Mouse (Mus musculus) kidney, adult 2 months (tissue): ENCODE measurements around the gene Mink1. TPM values are rescaled to one million over a fixed set of nuclear protein-coding genes. Genes with fewer than 3 reads are reported as not detected.

Source experiments
- DNase-seq: peaks from one replicate; pipeline ENCODE4 v3.0.0; 2021
- H3K27ac ChIP-seq: fragments of 200-500 bp; 2 replicates; pipeline ENCODE4 v1.5.1; 2012; ENCODE audit warnings: low read depth, low read length, control low read depth, inconsistent platforms; ENCODE audit not compliant: insufficient read depth
- H3K27me3 ChIP-seq: fragments of 200-500 bp; replicated peaks from 2 replicates; pipeline ENCODE4 v1.6.1; 2012; ENCODE audit warnings: mild to moderate bottlenecking, moderate library complexity, low read length, inconsistent platforms; ENCODE audit not compliant: control insufficient read depth, insufficient read depth
- H3K36me3 ChIP-seq: fragments of 200-500 bp; 2 replicates; pipeline ENCODE4 v1.6.1; 2012; ENCODE audit warnings: mild to moderate bottlenecking, moderate library complexity, low read length, inconsistent platforms; ENCODE audit not compliant: control insufficient read depth, insufficient read depth
- H3K4me1 ChIP-seq: fragments of 200-500 bp; 2 replicates; pipeline ENCODE4 v1.6.1; 2011; ENCODE audit warnings: low read length; ENCODE audit not compliant: control insufficient read depth, insufficient read depth
- H3K4me3 ChIP-seq: fragments of 200-500 bp; 2 replicates; pipeline ENCODE4 v1.5.1; 2011; ENCODE audit warnings: mild to moderate bottlenecking, low read depth, low read length, control low read depth; ENCODE audit not compliant: insufficient read depth
- CTCF ChIP-seq: fragments of 200-500 bp; conservative IDR thresholded peaks from 2 replicates; pipeline ENCODE4 v1.5.1; 2011; ENCODE audit warnings: low read depth, mild to moderate bottlenecking, control low read depth, low read length, moderate library complexity, mixed read lengths; ENCODE audit not compliant: insufficient read depth, insufficient read length
- POLR2A ChIP-seq: fragments of 200-500 bp; IDR thresholded peaks from one replicate; pipeline ENCODE4 v1.6.1; 2011; ENCODE audit warnings: low read depth, low read length, control low read depth
- WGBS: fragments of 180-500 bp; shearing (Covaris S2); methylation state at CpG from one replicate; pipeline ENCODE4 v1.1.7; 2018; 5-methylcytosine and 5-hydroxymethylcytosine counted together
- polyA plus RNA-seq: library from polyadenylated mRNA; depleted of rRNA; stranded (reverse); fragments of >200 nt; gene quantifications from 2 replicates; pipeline ENCODE4 v1.2.3, GENCODE M21; 2012

The Mink1 gene
- polyA plus RNA-seq, 1 experiment: 73.1 TPM

GRCm38 (mm10) chr11:70539877-70540587 is 22.6 kb upstream of the Mink1 start, which contains the start of gene Pld2:
Pld2 (plus strand) TSS chr11:70540064.
- H3K4me3 ChIP-seq: peak within 1 kb of the TSS; percentile 49
- WGBS: 1% methylated on average over 64 of the region's 65 CpGs
- peak; percentile 95 for DNase-seq

GRCm38 (mm10) chr11:70540928-70541327 is 21.8 kb upstream of the Mink1 start:
- TF ChIP-seq POLR2A: no peak
- TF ChIP-seq CTCF: no peak
- WGBS: 93% methylated on average over 7 of the region's 7 CpGs
- H3K27ac ChIP-seq: no peak overlapping the region
- no peaks in the 10 kb centered on the region for H3K4me1 ChIP-seq
- peak overlapping the region; percentile 49; the same call in 1 of the 2 replicates for H3K4me3 ChIP-seq
- no peak for DNase-seq
- H3K36me3 ChIP-seq: no peaks in the 10 kb centered on the region
- no peaks in the 10 kb centered on the region for H3K27me3 ChIP-seq

More at GRCm38 (mm10) chr11:70539877-70540587, 22.6 kb upstream of the Mink1 start, which contains the start of gene Pld2:
- H3K27ac ChIP-seq: no peak within 1 kb of the TSS
- no peaks in the 10 kb centered on the region for H3K36me3 ChIP-seq
- TF ChIP-seq POLR2A (no peak), CTCF (peak; percentile 72)
- H3K4me1 ChIP-seq: no peaks in the 10 kb centered on the region
- H3K27me3 ChIP-seq: no peaks in the 10 kb centered on the region

GRCm38 (mm10) chr11:70541415-70541814 is 21.3 kb upstream of the Mink1 start:
- H3K4me1 ChIP-seq: no peaks in the 10 kb centered on the region
- DNase-seq: no peak
- H3K27ac ChIP-seq: no peak overlapping the region
- no peak overlapping the region for H3K4me3 ChIP-seq
- H3K27me3 ChIP-seq: no peaks in the 10 kb centered on the region
- no peaks in the 10 kb centered on the region for H3K36me3 ChIP-seq
- TF ChIP-seq POLR2A (no peak), CTCF (no peak)
- 84% methylated on average over 5 of the region's 5 CpGs for WGBS

- H3K27me3 ChIP-seq: no peaks in the 10 kb centered on the region
- DNase-seq: no peak
- WGBS: 66% methylated on average over 7 of the region's 7 CpGs
- no peak overlapping the region for H3K4me3 ChIP-seq
- H3K4me1 ChIP-seq: no peaks in the 10 kb centered on the region
- TF ChIP-seq CTCF (no peak), POLR2A (no peak)
- no peak overlapping the region for H3K27ac ChIP-seq
- no peaks in the 10 kb centered on the region for H3K36me3 ChIP-seq
Observed at GRCm38 (mm10) chr11:70544496-70544895, 18.2 kb upstream of the Mink1 start.

GRCm38 (mm10) chr11:70551526-70551925 is 11.2 kb upstream of the Mink1 start:
- Histone ChIP-seq H3K4me1 (no peaks in the 10 kb centered on the region), H3K4me3 (no peak overlapping the region)
- WGBS: 94% methylated on average over 8 of the region's 8 CpGs

GRCm38 (mm10) chr11:70553940-70554339 is 8.7 kb upstream of the Mink1 start:
- H3K36me3 ChIP-seq: no peaks in the 10 kb centered on the region
- 33% methylated on average over 7 of the region's 7 CpGs for WGBS
- H3K4me3 ChIP-seq: no peak overlapping the region
- no peak for DNase-seq
- H3K27me3 ChIP-seq: no peaks in the 10 kb centered on the region
- H3K4me1 ChIP-seq: no peaks in the 10 kb centered on the region
- TF ChIP-seq POLR2A (no peak), CTCF (no peak)
- no peak overlapping the region for H3K27ac ChIP-seq

More at GRCm38 (mm10) chr11:70551526-70551925, 11.2 kb upstream of the Mink1 start:
- Histone ChIP-seq H3K36me3 (no peaks in the 10 kb centered on the region), H3K27me3 (no peaks in the 10 kb centered on the region), H3K27ac (no peak overlapping the region)
- no peak for TF ChIP-seq CTCF
- TF ChIP-seq POLR2A: no peak
- DNase-seq: no peak

- 0 out of 2 replicates have a peak, but pooled peaks cover 5% of the 10 kb centered on the region for H3K4me1 ChIP-seq
- no peaks in the 10 kb centered on the region for H3K36me3 ChIP-seq
- WGBS: 77% methylated on average over 9 of the region's 9 CpGs
- TF ChIP-seq POLR2A: no peak
- no peak; the same call in 1 of the 2 replicates for TF ChIP-seq CTCF
- no peaks in the 10 kb centered on the region for H3K27me3 ChIP-seq
- H3K27ac ChIP-seq: no peak overlapping the region
- peak; percentile 44 for DNase-seq
- H3K4me3 ChIP-seq: no peak overlapping the region
Observed at GRCm38 (mm10) chr11:70557545-70557944, 5.1 kb upstream of the Mink1 start.
